Mouse (Mus musculus): ENCODE data around the gene Pou3f1.
A peak's percentile ranks its signal among the peaks of the same experiment; 100 is the strongest.
"Not testable (repeated sequence)": the region's sequence is repeated elsewhere in the genome, so short reads cannot be mapped to it uniquely, and the experiment has no call there.

Pou3f1 gene

DNA sequence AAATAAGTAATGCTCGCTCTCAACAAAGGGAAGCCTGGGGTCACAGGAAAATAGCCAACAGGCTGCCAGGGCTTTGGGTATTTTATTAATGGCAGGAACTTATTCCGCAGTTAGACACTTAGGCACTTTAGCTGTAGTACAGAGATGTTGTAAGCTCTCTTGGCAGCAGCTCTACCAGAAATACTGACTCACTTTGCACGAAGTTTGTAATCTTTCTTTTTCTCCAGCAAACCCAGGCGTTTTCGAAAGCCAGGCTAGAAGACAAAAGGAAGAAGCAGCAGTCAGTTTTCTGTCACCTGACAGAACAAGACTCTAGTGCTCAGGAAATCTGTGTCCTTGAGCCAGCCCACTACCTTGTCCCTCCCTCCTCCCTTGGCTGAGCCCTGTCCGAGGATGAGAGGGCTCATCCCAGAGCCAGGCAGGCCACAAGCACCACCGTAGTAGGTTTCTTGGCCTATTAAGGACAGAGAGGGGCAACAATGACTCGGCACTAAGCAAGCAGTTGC, 29.3 kb downstream of the Pou3f1 start:
- DNase-seq (ENCODE audit: low spot score in 2 of 2): no peak

DNA sequence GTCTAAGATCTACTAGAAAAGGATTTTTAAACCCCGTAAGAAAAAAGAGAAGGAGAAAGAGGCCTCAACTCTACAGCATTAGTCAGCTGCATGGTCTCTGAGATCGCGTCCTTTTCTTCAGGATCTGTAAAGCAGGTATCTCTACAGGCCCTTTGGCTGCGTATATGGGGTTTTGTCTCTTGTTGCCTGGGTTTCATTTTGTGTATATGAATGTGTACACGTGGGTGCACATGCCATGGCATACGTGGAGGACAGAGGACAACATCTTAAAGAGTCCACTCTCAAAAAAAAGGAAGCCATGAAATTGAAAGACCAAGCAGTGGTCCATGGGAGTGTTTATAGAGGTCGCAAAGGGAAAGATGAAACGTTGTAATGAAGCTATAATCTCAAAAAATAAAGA, 34.8 kb downstream of the Pou3f1 start:
- DNase-seq (ENCODE audit: low spot score in 2 of 2): no peak

DNA sequence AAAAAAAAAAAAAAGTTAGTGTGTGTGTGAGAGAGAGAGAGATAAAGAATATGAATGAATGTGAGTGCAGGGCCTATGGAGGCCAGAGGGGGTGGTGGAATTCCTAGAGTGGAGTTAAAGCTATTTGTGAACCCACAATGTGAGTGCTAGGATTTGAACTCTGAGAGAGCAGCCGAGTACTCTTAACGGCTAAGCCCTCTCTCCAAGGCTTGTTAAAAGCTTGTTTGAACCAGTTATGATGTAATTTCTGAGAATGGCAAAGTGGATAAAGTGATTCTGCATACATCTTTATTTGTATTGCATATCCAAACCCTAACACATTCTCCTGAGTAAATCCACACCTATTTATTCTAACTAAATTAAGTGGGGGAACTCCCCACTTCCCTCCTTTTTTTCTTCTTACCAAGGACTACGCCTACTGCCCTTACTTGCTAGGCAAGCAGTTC, 35.8 kb downstream of the Pou3f1 start:
- DNase-seq (ENCODE audit: low spot score in 2 of 2): no peak

DNA sequence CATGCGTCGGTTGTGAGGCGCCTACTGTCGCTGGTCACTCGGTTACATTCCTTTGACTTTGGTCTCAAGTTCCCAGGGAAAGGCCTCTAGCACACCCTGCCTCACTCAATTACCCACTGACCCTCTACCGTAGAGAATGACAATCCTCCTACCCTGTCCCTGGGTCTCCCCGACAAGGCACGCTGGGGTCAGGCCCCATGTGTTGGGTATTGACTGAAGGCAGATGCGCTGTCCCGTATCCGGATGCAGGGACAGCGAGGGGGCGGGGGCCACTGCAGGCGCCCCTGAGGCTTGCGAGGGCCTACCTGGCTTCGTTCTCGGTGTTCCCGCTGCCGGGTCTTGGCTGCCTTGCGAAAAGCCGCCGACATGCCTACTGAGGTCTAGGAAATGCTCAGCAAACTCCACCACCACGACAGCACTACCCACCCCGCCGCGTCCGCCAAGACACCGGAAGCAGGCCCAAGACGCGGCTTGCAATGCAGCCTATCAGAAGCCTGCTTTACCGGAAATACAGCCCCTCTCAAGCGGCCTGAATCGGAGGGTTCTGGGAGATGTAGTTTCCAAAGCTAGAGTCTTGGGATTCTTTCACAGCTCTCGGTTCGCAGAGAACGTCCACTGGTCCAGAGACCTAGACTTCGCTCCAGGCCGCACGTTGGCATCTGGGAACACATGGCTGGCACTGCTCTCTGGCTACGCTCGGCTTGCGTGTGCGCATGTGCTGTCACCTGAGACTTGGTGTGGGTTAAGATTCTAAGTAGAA, 36.7 kb downstream of the Pou3f1 start, which contains the start of gene Utp11:
Gene Utp11, minus strand, starts transcription at position 466 of the 760 bp plus-strand sequence.
- DNase-seq (ENCODE audit: low spot score in 2 of 2): peak; percentile 77 to 81

DNA sequence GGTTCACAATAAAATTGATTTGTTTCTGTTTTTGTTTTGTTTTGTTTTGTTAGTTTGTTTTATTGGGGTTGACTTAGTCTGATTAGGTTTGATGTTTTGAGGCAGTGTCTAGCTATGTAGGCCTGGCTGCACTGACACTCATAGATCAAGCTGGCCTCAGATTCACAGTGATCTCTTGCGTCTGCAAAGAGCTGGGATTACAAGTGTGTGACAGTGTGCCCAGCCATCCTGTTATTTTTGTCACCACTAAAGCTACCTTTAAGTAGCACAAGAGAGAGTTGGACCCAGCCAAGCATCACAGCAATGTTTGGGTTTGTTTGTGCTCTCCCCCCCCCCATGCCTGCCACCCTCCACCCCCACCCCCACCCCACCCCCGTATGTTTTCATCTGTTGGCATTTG, 38.0 kb downstream of the Pou3f1 start:
- no peak for DNase-seq (ENCODE audit: low spot score in 2 of 2)

DNA sequence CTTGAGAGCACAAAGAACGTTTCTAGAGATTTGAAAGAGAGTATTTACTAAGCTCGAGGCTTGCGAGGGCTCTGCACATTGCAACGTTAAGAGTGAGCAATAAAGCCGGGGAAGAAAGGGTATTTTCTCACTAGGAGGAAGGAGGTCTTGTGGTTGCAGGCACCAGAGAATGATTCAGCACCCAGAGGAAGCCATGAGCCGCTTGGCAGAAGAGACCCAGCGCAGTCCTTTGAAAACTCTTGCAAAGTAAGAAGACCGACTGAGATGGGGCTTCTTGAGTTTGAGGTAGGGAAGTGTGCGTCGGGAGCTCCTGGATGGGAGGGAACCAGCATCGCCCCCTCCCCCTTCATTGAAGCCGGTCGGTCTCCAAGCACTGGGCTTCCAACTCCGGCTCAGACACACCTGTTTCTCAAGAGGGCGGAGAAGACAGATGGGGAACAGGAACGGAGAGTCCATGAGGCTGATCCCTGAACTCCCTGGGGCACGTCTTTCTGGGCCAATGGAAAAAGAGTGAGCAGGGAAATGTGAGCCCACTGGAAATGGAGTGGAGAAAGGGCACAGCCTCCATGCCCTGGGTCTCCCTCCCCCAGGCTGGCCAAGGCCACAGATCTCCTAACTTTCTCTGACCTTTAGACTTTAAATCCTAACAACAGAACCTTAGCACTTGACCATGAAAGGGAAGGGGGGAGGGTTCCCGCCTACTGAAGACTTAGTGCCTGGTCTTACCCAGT, 39.3 kb downstream of the Pou3f1 start:
- no peak for DNase-seq (ENCODE audit: low spot score in 2 of 2)

DNA sequence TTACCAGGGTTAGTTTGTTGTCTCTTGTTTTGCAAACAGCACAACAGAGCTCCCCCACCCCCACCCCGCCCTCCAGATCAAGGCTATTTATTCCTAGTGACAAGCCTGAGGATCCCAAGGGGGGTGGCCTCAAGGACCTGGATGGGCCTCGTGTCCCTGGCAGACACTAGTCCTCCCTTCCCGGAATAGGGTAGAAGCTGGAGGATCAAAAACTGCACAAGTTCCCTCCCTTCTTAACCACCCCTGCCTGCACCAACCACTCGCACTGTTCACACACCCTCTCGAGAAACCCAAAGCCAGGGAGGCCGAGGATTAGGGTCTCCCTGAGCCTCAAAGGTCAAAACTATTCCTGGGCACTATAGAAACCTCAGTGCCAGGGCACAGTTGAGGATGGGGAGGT, 43.2 kb downstream of the Pou3f1 start:
- DNase-seq (ENCODE audit: low spot score in 2 of 2): no peak

DNA sequence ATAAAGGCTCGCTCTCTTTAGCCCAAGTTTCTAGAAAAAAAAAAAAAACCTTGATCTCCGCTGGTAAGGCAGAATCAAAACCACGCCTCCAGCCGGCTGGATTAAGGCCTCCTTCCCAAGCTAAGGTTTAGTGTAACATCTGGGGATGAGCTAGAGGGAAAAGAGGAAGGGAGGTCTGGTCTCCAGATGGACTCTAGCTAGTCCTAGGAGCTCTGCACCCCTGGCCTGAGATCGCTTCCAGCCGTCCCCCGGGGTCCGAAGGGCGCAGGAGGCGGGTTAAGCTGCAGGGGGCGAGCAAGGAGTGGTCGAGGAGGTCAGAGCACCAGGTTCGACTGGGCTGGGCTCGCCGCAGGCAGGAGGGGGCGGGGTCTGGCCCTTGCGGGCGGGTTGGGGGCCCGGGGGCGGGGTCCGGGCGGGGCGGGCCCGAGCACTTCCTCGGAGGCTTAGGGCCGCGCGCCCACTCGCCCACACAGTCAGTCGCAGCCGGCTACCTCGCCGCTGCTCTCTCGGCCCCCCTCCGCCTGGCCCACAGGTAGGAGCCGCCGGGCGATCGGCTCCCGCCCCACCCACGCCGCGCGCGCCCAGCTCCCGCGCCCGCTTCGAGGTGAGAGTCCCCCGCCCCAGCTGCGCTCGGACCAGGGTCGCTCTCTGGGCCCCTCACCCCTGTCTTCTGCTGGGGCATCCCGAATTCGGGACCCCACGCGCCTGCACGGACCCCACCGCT, 43.8 kb downstream of the Pou3f1 start, which contains the start of gene Fhl3:
Gene Fhl3, plus strand, starts transcription at position 454 of the 724 bp plus-strand sequence.
- DNase-seq (ENCODE audit: low spot score in 2 of 2): no peak

DNA sequence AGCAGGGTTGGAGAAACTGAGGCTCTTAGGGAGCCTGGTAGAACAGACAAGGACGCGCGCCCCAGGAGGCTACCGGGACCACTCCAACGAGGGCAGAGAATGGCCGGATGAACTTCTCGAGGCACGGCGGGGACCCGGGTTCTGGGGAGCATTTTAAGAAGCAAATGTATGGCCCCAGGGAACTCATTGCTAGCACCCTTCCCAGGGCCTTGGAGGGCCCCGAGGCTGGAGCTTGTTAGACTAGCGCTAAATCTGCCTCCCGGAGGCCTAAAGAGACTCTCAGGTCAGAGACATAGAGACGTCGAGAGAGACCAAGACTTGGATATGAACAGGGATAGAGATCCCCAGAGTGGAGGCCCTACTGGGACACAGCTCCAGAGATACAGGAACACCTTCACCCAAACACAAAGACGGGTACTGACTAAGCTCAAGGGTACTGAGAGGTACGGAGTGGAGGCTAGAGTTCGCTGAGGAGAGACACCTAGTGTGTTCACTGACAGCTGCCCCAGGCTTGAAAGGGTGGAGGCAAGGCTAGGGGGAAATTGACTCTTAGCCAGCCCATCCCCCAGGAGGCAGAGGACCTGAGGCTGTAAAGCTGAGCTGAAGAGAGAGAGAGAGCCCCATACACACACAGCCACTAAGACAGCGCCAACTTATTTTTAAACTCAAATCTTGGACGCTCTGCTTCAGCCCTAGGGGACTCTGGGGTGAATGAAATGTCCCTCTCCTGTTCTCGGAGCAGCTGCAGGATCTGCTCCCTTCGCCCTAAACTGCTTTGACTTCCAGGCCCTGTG, 44.6 kb downstream of the Pou3f1 start:
- DNase-seq (ENCODE audit: low spot score in 2 of 2): no peak

DNA sequence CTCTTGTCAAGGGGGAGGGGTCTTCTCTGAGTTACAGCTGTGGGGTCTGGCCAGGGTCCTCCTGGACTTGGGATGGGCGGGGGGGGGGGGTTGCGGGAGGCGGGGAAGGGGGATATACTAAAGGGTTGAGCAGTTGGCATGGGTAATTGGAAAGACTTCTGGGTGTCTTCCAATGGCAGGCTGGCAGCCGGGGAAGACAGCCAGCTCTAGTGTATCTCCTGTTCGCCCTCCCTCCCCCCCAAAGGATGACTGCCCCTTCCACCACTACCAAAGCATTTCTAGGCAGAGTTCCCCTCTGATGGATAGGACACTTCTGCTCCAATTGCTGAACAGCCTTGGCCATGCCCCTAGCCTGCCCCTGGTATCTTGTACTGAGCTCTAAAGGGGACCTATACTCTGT, 45.3 kb downstream of the Pou3f1 start:
- DNase-seq (ENCODE audit: low spot score in 2 of 2): no peak

DNA sequence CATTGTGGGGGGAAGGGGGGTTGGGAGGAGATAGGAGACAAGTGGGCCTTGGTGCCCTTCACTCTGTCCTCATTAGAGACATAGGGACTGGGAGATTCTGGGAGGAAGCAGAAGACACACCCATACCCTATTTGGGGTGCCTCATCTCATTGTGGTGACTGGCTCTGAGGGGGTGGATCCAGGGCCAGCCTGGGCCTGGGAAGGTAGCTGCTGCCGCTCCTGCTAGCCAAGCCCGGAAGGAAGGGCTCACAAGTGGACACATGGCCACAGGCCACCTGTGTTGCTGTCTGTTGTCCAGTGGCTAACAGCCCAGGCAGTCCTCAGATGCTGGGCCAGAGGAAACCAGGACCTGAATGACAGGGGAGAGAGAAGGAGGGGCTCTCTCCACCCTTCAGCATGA, 46.8 kb downstream of the Pou3f1 start:
- DNase-seq (ENCODE audit: low spot score in 2 of 2): no peak

DNA sequence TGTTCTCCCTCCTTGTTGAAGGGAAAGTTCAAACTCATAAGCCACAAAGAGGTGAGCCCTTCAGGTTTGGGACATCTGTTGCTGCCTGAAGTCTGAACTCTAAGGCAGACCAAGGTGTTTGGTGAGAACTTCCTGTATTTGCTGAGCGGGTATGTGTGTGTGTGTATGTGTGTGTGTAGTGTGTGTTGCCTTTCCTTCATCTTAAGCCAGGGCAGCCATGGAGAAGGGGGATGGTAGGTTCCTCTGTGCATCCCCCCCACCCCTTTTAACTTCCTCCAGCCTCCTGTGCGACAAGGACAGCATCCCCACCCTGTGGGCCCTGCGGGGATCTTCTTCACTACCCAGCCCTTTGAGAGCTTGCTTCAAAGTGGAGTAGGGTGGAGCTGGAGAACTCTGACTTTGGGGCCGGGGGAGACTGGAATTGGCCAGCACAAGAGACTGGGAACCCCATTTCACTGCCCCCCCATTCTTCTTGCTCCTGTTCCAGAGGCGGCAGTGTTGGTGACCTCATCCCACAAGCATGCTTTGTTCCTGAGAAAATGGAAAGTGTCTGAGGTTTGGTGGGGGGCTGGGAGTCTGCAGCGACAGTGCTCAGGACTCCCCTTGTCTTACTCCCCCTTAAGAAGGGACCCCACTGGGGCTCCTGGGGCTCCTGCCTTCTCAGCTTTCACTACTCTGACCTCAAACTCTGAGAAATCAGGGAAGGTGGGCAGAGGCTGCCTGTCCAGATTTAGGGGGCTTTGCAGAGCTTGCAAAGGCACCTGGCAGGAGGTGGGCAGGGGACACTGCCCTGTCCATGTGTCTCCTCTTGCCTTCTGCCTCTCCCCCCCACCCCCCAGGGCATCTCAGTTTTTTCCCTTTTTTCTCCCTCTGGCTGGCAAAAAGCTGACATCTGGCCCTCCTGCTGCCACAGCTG, 47.5 kb downstream of the Pou3f1 start:
- DNase-seq (ENCODE audit: low spot score in 2 of 2): no peak

DNA sequence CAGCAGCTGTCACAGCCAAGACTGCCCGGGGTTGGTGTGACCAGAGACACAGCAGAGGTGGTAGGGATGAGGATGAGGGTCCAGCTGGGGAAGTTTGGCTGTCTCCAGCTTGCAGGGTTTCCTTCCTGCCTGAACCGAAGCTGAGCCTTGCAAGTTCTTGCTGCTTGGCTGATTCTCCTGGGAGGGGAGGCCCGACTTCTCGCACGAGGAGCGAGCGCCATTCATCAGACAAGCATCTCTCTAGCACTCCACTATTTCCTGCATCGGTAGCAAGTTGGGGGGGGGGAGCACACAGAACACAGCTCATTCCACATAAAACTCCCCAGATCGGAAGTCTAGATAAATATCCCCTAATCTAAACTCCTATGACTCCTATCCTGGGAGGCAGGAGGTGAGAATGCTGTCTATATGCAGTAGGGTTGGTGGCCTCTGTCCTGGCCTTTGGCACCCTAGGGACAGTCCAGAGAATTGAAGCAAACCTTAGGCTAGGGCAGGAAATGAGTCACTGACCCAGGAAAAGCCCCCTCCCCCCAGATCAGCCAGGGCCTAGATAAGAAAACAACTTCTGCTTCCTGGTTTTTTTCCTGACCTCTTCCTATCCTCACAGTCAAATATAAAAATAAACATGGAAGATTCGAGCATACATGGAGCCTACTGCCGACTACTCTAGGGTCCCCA, 48.3 kb downstream of the Pou3f1 start:
- DNase-seq (ENCODE audit: low spot score in 2 of 2): no peak

DNA sequence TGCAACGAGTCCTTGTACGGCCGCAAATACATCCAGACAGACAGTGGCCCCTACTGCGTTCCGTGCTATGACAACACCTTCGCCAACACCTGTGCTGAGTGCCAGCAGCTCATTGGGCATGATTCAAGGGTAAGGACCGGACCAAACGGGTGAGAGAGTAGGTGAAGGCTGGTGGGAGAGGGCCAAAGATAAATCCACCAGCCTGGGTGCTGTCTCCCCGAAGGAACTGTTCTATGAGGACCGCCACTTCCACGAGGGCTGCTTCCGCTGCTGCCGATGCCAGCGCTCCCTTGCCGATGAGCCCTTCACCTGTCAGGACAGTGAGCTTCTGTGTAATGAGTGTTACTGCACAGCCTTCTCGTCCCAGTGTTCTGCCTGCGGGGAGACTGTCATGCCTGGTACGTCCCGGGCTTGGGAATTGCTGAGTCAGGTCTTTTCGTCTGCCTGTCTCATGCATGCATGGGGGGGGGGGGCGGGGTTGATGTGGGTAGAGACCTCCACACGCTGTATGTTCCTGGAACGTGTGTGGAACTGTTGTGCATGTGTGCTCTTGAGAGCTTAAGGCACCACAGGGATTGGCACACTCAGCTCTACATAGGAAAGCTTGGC, 49.2 kb downstream of the Pou3f1 start:
- no peak for DNase-seq (ENCODE audit: low spot score in 2 of 2)

DNA sequence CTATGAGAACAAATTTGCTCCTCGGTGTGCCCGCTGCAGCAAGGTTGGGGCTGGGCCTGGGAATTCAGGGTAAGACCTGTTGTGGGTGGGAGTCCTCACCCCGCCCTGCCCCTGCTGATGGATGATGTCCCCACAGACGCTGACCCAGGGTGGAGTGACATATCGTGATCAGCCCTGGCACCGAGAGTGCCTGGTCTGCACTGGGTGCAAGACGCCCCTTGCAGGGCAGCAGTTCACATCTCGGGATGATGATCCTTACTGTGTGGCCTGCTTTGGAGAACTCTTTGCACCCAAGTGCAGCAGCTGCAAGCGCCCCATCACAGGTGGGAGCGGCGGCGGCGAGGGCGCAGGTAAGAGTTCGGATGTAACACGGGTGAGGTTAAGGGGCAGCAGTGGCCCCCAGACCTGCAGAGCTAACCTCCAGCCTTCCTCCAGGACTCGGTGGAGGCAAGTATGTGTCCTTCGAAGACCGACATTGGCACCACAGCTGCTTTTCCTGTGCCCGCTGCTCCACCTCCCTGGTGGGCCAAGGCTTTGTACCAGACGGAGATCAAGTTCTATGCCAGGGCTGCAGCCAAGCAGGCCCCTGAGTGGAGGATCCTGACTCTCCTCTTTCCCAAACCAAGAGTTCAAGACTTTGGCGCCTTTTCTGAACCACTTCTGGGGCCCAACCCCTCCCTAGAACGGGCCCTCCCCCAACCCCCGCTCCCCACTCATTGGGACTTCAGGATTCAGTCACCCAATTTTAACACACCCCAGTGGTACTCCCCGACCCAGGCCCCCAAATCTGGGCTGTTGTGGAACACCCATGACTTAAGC, 51.0 kb downstream of the Pou3f1 start:
- DNase-seq (ENCODE audit: low spot score in 2 of 2): not testable (repeated sequence)

DNA sequence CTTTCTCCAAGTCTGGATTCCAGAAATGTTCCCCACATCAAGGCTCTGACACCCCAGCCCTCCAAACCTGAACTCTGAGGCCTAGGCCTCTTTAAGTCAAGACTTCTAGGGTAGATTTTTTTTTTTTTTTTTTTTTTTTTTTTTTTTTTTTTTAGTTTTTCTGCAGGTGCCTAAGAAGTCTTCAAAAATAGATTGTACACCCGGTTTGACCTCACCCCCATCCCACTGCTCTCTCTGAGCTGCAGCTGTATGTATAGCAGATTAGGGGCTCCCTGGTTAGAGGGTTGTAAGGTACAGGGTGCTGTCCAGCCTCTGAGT, 51.6 kb downstream of the Pou3f1 start:
- DNase-seq (ENCODE audit: low spot score in 2 of 2): not testable (repeated sequence)

DNA sequence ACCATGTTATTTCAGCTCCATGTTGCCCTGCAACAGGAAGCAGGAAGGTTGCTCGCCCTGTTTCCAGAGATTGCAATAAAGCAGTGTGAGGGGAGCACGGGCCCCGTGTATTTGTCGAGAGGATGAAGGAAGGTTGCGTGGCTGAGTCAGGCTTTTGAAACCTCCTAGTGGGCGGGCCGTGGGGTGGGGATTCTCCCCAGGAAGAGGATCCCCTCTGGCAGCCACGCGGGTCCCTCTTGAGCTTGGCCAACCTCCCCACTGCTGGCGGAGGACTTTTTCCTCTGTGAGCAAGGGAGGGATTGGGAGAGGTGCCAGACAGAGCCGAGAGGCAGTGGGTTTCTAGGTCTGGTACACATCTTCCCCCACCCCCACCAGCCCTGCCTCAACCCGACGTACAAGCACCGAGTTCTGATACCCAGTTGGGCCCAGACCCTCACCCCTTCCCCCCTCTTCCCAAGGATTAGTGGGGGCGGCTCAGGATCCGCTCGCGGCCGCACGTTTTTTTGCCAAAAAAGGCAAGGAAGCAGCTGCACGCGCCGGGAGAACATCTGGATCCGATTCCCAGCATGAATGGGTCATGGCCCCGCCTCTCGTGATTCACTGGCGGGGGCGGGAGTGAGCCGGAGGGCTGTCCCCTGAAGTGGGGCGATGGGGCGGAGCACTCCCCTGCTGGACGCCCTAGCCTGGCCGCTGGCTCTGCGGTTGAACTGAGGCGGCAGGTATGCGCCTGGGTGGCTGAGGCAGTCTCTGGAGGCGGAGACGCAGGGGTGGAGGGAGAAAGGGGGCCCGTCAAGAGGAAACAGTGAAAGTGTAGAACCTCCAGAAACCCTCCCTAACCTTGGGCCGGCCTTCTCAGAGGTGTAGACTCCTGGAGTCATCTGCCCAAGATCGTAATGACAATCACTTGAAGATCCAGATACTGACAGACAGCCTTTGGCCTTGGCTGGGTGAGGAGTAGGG, 52.2 kb downstream of the Pou3f1 start:
- peak; percentile 60 to 70 for DNase-seq (ENCODE audit: low spot score in 2 of 2)

All from frontal cortex, postnatal 14 days (tissue).